Mouse (Mus musculus) adrenal gland, adult 18-20 months (tissue): ENCODE measurements at regions not wholly inside any gene's neighbourhood (a gene's known extent, or its start where the extent isn't known, plus 50 kb on each side); places are given as distances from the start of the nearest gene placed in this dataset.

ENCODE experiments used
- DNase-seq, 2 experiments: peaks; one replicate each; pipeline ENCODE4 v3.0.0; 2021 to 2022; ENCODE audit warnings: low spot score in 2 of 2

DNA sequence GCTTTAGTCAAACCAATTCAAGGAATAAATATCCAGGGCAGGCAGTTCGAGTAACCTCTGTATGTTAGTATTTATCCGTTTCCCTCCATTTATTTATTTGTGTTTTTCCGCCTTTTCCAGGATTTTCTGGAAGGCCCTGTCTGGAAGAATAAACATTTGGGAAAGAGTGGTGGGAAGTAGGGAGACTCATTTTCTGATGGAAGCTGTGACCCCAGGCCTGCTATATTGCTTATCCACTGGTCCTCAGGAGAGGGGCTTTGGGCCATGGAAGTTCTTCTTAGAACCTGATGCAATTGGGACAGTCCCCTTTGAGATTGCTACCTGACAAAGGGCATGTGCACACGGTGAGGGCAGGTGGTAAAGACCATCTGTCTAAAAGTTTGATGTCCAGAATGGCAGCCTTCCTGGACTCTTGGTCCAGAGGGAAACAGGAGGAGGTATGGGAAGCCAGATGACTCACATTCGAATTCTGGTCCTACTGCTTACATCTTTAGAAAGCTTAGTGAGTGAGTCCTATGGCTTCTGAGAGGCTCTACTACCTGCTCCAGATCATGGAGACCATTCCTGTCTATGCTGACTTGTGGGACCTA is 56.1 kb upstream of the Cadm1 start:
- no peak for DNase-seq

DNA sequence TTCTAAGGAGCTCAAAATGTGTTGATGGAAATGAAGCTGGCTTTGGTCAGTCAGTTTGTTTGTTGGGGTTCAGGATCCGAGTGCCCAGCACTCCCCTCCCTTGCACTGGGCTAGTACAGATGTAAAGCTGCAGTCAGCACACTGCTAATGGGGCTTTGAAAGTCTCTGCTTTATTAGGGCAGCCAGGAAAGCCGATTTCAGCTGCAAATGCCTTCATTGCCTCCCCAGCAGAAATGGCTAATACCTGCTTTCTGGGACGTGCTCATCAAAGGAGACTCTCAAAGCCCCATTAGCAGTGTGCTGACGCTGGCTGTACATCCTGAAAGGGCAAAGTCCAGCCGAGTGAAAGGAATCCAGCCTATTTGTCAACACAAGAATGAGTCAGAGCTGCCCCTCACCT is 55.2 kb upstream of the Cadm1 start:
- no peak for DNase-seq

DNA sequence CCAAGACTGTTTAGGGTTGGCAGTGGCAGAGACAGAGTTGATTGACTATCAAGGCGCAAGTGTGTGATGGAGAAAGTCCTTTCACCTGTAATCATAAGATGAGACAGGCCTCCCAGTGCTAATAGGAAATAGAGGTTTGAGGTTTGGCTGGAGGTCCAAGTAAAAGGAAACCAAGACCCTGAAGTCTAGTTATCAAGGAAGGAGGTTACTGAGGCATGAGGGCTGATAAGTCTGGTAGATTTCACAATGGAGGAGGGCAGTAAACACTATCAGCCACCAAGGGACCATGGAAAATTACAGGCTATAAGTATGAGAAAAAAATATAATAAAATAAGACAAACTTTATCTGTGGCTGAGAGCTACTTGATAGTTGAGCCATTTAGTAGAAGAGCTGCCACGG is 52.1 kb upstream of the Cadm1 start:
- no peak for DNase-seq
